Mouse (Mus musculus) limb, embryonic 13.5 days (tissue): ENCODE measurements around the gene Rita1. TPM values are rescaled to one million over a fixed set of nuclear protein-coding genes. Genes with fewer than 3 reads are reported as not detected.
A peak's percentile ranks its signal among the peaks of the same experiment; 100 is the strongest.

Experiments
- ATAC-seq: fragments of 200-750 bp; cut with Nextera tagmentation; 2 replicates; pipeline ENCODE4 v1.8.0; 2017; ENCODE audit warnings: low read depth, moderate number of reproducible peaks, moderate TSS enrichment; ENCODE audit not compliant: low FRiP score
- H3K27ac ChIP-seq: fragments of 300-500 bp; sonication (generic); 2 replicates; pipeline ENCODE4 v1.5.1; 2015; ENCODE audit warnings: inconsistent platforms, mild to moderate bottlenecking, moderate library complexity
- H3K27me3 ChIP-seq: fragments of 300-500 bp; sonication (generic); 2 replicates; pipeline ENCODE4 v1.6.1; 2015; ENCODE audit warnings: mild to moderate bottlenecking, inconsistent platforms
- H3K36me3 ChIP-seq: fragments of 300-500 bp; sonication (generic); 2 replicates; pipeline ENCODE4 v1.6.1; 2015; ENCODE audit warnings: inconsistent platforms, mild to moderate bottlenecking, moderate library complexity
- H3K4me1 ChIP-seq: fragments of 300-500 bp; sonication (generic); 2 replicates; pipeline ENCODE4 v1.6.1; 2015; ENCODE audit warnings: inconsistent platforms
- H3K4me2 ChIP-seq: fragments of 300-500 bp; sonication (generic); replicated peaks from 2 replicates; pipeline ENCODE4 v1.6.1; 2015; ENCODE audit warnings: inconsistent platforms, mild to moderate bottlenecking, moderate library complexity
- H3K4me3 ChIP-seq: fragments of 300-500 bp; sonication (generic); 2 replicates; pipeline ENCODE4 v1.5.1; 2015; ENCODE audit warnings: moderate library complexity, mild to moderate bottlenecking, inconsistent platforms
- H3K9ac ChIP-seq: fragments of 300-500 bp; sonication (generic); 2 replicates; pipeline ENCODE4 v1.6.1; 2015; ENCODE audit warnings: mild to moderate bottlenecking, inconsistent platforms
- H3K9me3 ChIP-seq: fragments of 300-500 bp; sonication (generic); 2 replicates; pipeline ENCODE4 v1.6.1; 2016; ENCODE audit warnings: inconsistent platforms
- whole genome bisulfite sequencing: fragments of 180-500 bp; shearing (Covaris S2); methylation state at CpG from one replicate; pipeline ENCODE4 v1.1.7; 2015; 5-methylcytosine and 5-hydroxymethylcytosine counted together
- polyA plus RNA-seq: library from polyadenylated mRNA; unstranded; fragments of >200 nt; fragmentation: Nextera tagmentation; extraction: Ambion mirVana; gene quantifications from 2 replicates; pipeline ENCODE4 v1.2.1, GENCODE M21; 2015

Rita1 gene
- polyA plus RNA-seq, 1 experiment from 2014 or later: 17.9 TPM

DNA sequence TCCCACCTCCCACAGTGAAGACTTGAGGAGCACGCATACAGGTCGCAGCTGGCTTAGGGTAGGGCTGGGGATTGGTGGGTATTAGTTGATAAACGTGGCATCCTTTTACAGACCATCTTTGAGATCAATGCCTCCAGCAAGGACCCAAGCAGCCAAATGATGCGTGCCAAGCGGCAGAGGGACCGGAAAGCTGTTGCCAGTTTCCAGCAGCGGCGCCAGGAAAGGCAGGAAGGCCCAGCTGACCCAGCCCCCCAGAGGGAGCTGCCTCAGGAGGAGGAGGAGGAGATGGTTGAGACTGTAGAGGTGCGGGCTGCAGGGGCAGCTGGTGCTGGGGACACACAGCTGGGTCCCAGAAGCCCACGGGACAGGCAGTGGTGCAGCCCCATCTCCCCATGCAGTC lies 12.0 kb upstream of the Rita1 start:
- Histone ChIP-seq H3K4me1 (peaks cover 14% of the 10 kb centered on the region), H3K27me3 (peaks cover 1% of the 10 kb centered on the region; the same call in 1 of the 2 replicates), H3K4me3 (no peak overlapping the region), H3K27ac (no peak overlapping the region), H3K9ac (no peak overlapping the region), H3K4me2 (no peak overlapping the region), H3K36me3 (peaks cover 95% of the 10 kb centered on the region), H3K9me3 (no peaks in the 10 kb centered on the region)
- no peak for ATAC-seq
- 95% methylated on average over 10 of the region's 10 CpGs for WGBS

DNA sequence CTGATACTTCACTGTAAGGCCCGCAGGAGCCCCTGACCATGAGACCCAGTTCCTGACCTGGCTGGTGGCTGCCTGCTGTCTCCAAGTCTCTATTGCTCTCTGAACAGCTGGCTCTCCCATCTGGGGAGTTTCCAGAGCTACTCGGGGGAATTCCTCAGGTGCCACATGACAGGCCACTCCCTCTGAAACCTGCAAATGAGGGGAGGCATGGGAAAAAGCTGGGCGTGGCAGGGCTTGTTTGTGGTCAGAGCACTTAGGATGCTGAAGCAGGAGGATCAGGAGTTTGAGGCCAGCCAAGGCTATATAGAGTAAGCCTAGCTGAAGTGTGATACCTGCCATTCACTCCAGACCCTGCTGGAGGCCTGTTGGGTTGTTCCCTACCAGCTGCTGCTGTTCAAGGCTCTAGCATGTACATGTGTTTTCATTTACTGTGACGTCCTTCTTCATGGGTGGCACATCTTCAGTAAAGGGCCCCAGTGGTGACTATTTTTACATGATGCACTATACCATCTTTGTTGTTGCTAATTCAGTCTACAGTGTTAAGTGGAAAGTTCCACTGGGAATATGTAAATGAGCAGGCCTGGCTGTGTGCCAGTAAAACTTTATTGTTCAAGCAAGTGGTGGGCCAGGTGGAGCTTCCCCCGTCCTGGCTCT lies 9.9 kb upstream of the Rita1 start:
- Histone ChIP-seq H3K4me3 (no peak overlapping the region), H3K27me3 (no peaks in the 10 kb centered on the region), H3K4me2 (no peak overlapping the region), H3K9me3 (no peaks in the 10 kb centered on the region), H3K4me1 (peaks cover 8% of the 10 kb centered on the region), H3K27ac (no peak overlapping the region), H3K36me3 (peaks cover 100% of the 10 kb centered on the region), H3K9ac (peak overlapping the region; percentile 45; the same call in 1 of the 2 replicates)
- WGBS: 47% methylated on average over 5 of the region's 5 CpGs
- ATAC-seq: no peak

DNA sequence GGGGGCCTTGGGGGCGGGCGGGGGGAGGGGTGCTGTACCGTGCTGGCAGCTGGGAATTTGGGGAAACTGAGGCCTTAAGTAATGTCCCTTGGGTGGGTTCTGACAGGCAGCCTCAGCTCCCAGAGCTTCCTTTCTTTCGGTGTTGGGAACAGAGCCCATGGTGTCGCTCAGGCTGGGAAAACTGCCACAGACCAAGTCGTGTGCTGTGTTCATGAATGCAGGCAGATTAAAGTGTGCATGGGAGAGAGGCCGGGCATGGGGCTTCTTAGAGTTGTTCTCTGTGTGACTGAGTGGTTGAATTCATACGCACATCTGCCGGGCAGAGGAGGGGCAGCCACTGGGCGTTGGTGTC lies 9.4 kb upstream of the Rita1 start:
- H3K4me3 ChIP-seq: no peak overlapping the region
- H3K27me3 ChIP-seq: no peaks in the 10 kb centered on the region
- H3K9me3 ChIP-seq: no peaks in the 10 kb centered on the region
- no peak for ATAC-seq
- peak overlapping the region; percentile 45; the same call in 1 of the 2 replicates for H3K9ac ChIP-seq
- H3K36me3 ChIP-seq: peaks cover 100% of the 10 kb centered on the region
- no peak overlapping the region for H3K4me2 ChIP-seq
- 87% methylated on average over 10 of the region's 10 CpGs for WGBS
- H3K27ac ChIP-seq: no peak overlapping the region
- H3K4me1 ChIP-seq: peaks cover 8% of the 10 kb centered on the region

DNA sequence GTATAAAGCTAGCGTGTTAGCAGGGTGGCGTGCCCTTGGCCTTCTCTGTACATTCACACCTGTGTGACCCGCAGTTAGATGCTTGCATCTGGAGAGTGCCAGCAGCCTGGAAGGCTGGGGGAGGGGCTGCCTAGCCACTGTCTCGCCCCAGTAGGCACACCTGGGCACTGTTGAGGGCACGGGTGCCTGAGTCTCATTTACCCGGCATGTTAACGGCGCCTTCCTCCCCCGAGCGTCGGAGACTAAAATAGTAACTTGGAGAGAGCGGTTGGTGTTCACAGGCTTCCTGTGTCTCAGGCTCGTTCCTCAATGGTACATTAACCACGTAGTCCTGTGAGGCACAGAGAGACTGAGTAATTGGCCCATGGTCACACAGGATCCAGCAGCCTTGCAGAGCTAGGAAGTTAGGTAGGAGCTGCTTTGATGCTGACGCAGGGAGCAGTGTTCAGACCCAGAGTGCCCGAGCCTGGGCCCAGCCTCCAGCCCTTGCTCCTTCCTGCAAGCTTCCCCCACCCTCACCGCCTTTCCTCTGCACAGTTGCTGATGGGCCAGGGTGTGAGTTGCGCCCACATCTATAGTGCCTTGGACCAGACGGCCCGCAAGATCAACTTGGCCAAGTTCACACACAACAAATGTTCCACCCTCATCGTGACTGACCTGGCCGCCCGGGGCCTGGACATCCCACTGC lies 8.8 kb upstream of the Rita1 start:
- no peak overlapping the region for H3K4me2 ChIP-seq
- H3K4me3 ChIP-seq: no peak overlapping the region
- H3K4me1 ChIP-seq: peaks cover 8% of the 10 kb centered on the region
- ATAC-seq: no peak
- 93% methylated on average over 23 of the region's 23 CpGs for WGBS
- peaks cover 100% of the 10 kb centered on the region for H3K36me3 ChIP-seq
- no peaks in the 10 kb centered on the region for H3K27me3 ChIP-seq
- no peak overlapping the region for H3K27ac ChIP-seq
- no peak overlapping the region for H3K9ac ChIP-seq
- H3K9me3 ChIP-seq: no peaks in the 10 kb centered on the region

DNA sequence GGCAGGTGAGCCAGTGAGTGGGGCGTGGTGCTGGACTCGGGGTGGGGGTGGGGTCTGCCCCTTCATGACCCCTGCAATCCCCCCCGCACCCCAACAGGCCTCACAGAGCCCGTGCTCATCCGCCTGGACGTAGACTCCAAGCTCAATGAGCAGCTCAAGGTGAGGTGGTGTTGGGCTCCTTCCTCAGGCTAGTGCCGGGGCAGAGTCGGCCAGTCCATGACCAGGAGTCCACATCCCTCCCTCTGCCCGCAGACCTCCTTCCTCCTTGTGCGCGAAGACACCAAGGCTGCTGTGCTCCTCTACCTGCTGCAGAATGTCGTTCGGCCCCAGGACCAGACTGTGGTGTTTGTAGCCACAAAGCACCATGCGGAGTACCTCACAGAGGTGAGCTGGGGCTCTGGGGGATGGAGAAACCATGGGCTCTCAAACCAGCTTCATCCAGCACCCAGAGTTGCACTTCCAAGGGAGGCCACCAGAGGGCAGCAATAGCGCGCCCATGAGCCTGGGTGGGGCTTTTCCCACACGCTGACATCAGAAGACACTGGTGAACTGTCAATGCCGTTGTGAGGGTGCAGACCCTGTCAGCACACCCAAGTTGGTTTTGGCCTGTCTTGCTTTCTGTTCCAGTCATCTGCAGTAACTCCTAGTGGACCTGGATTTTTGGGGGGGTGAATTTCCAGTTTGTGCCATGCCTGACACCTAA lies 8.1 kb upstream of the Rita1 start:
- Histone ChIP-seq H3K27ac (no peak overlapping the region), H3K9me3 (peaks cover 5% of the 10 kb centered on the region), H3K4me1 (peaks cover 8% of the 10 kb centered on the region), H3K9ac (no peak overlapping the region), H3K4me2 (no peak overlapping the region), H3K36me3 (peaks cover 100% of the 10 kb centered on the region), H3K27me3 (no peaks in the 10 kb centered on the region), H3K4me3 (no peak overlapping the region)
- 74% methylated on average over 18 of the region's 18 CpGs for WGBS
- ATAC-seq: no peak

DNA sequence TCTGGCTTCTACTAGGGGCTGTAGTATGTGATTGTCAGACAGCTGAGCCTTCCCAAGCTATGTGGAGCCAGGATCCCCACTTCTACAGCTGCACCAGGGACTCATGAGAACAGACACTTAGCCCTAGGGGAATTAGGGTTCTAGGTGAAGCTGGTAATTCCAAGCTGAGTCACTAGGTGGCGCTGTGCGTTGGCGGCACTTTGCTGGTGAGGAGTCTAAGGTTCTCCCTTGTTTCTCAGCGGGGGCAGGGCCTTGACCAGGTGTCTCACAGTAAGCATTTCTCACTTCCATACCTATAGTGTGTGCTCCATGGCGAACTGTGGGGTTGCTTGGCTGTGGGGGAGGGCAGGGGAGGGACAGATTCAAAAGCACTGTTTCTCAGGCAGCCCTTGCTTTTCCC lies 6.8 kb upstream of the Rita1 start:
- H3K36me3 ChIP-seq: peaks cover 91% of the 10 kb centered on the region

DNA sequence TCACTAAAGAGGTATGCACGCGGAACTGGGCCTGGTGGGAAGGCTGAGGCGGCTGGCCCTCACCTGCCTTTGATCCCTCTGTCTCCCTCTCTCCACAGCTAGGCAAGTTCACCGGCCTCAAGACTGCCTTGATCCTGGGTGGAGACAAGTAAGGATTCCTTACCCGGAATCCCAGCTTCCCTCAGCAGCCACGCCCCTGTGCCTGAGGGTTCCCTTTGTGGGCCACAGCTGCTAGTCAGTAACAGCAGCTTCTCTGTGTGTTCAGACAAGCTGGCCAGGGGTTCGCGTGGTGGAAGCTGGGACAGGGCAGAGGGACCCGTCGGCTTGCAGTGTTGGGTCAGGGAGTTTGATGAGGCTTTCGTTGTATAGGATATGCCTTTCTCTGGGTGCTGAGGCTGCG lies 6.4 kb upstream of the Rita1 start:
- peaks cover 16% of the 10 kb centered on the region for H3K4me1 ChIP-seq
- no peak for ATAC-seq
- no peak overlapping the region for H3K4me3 ChIP-seq
- H3K27me3 ChIP-seq: no peaks in the 10 kb centered on the region
- no peak overlapping the region for H3K27ac ChIP-seq
- H3K9ac ChIP-seq: no peak overlapping the region
- H3K36me3 ChIP-seq: peaks cover 87% of the 10 kb centered on the region
- 87% methylated on average over 12 of the region's 12 CpGs for WGBS
- no peak overlapping the region for H3K4me2 ChIP-seq
- peaks cover 5% of the 10 kb centered on the region for H3K9me3 ChIP-seq

More for the DNA sequence above, 6.8 kb upstream of the Rita1 start:
- Histone ChIP-seq H3K27me3 (no peaks in the 10 kb centered on the region), H3K27ac (no peak overlapping the region), H3K9me3 (peaks cover 5% of the 10 kb centered on the region), H3K4me1 (peaks cover 12% of the 10 kb centered on the region), H3K4me3 (no peak overlapping the region), H3K9ac (no peak overlapping the region), H3K4me2 (no peak overlapping the region)
- 14% methylated on average over 5 of the region's 5 CpGs for WGBS
- ATAC-seq: no peak

DNA sequence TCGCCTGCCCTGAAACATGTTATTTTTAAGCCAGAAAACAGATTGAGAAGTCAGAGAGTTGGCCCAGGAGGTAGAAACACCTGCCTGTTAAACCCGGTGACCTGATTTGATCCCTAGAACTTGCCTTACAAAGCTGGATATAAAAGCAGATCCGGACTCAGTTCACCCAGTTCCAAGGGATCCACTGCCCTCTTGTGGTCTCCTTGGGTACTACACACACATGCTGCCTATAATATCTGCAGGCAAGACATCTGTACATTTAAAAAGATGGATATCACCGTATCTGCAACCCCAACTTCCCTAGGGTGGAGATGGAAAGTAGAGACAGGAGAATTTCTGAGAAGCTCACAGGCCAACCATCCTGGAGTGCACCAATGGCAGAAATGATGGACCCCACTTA lies 3.5 kb upstream of the Rita1 start:
- H3K4me3 ChIP-seq: no peak overlapping the region
- 91% methylated on average over 4 of the region's 4 CpGs for WGBS
- H3K27ac ChIP-seq: no peak overlapping the region
- no peaks in the 10 kb centered on the region for H3K27me3 ChIP-seq
- no peak overlapping the region for H3K9ac ChIP-seq
- H3K36me3 ChIP-seq: peaks cover 58% of the 10 kb centered on the region
- H3K4me2 ChIP-seq: no peak overlapping the region
- H3K4me1 ChIP-seq: peaks cover 21% of the 10 kb centered on the region
- no peak for ATAC-seq
- peaks cover 5% of the 10 kb centered on the region for H3K9me3 ChIP-seq

DNA sequence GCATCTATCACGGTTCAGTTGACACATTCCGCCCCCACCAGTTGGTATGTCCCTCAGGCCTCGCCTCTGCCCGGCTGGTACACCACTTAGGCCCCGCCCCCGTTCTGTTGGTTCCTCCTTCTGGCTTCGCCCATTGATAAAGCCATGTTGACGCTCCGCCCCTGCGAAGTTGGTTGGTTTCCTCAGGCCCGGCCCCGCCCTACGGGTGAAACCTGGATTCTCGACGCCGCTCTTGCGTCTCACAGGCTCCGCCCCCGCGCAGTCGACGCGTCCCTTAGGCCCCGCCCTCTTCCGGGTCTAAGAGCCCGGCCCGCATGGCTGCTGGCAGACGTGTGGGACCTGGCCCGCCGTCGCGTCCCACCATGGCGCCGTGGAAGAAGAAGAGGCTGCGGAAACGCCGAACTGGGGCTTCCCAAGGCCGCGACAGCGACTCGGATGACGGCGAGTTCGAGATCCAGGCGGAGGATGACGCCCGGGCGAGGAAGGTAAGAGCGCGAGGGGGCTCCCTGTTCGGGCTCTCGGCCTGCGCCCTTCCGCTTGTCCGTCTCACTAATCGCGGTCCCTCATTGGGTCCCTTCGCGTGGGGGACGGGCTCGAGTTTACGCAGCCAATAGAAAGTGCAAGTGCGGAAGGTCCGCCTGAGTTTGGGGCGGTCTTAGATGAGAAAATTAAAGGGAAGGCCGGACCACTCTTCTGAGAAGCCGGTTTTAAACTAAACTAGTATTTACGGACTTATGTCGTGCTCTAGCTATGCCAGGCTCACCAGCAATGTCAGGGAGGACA lies 624 bp upstream of the Rita1 start:
- under 1% methylated on average over 69 of the region's 69 CpGs for WGBS

DNA sequence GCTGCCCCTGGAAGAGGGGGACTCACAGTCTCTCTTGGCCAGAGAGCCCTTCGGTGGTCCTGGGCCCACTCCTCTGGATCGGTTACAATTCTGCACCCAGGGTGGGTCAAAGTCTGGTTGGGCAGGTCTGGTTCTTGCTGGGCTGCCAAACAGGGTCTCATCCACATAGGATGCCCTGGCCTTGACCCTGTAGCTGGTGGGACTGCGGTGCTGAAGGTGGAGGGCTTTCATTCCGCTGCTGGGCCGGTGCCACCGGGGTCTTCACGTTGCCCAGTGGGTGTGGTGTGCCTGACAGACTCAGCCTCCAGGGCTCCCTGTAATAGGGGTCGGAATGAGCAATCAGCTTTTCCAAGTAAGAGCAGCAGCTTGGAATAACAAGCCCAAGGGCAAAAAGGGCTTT lies 973 bp downstream of the Rita1 start:
- H3K27me3 ChIP-seq: no peaks in the 10 kb centered on the region
- H3K4me2 ChIP-seq: peak overlapping the region; percentile 88
- no peak for ATAC-seq
- peaks cover 34% of the 10 kb centered on the region for H3K36me3 ChIP-seq
- H3K9ac ChIP-seq: peak overlapping the region; percentile 68
- WGBS: 46% methylated on average over 8 of the region's 8 CpGs
- H3K9me3 ChIP-seq: peaks cover 5% of the 10 kb centered on the region
- H3K27ac ChIP-seq: no peak overlapping the region
- H3K4me1 ChIP-seq: peaks cover 22% of the 10 kb centered on the region
- peak overlapping the region; percentile 64 for H3K4me3 ChIP-seq

More for the DNA sequence above, 624 bp upstream of the Rita1 start:
- Histone ChIP-seq H3K4me1 (peaks cover 22% of the 10 kb centered on the region), H3K9me3 (peaks cover 5% of the 10 kb centered on the region), H3K4me3 (peak overlapping the region; percentile 64), H3K9ac (peak overlapping the region; percentile 76), H3K4me2 (peak overlapping the region; percentile 88), H3K27me3 (no peaks in the 10 kb centered on the region), H3K36me3 (peaks cover 44% of the 10 kb centered on the region), H3K27ac (peak overlapping the region; percentile 72)
- peak; percentile 93 for ATAC-seq

DNA sequence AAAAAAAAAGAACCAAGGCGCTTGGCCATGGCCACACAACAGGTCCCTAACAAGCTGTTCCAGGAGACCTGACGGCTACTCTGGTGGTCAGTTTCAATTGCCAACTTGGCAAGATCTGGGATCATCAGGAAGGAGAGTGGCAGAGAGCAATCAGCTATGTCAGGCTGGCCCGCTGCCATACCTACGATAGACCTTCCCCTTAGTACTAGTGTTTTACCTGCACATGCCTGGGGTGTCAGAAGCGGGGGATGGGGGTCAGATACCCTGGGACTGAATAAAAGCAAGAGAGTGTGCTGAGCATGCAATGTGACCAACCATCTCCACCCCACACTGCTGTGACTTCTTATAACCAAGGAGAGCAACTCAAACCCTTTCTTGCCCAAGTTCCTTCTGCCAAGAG lies 1.5 kb downstream of the Rita1 start:
- Histone ChIP-seq H3K9ac (peak overlapping the region; percentile 68), H3K9me3 (peaks cover 3% of the 10 kb centered on the region), H3K4me2 (peak overlapping the region; percentile 88), H3K4me3 (peak overlapping the region; percentile 64; the same call in 1 of the 2 replicates), H3K36me3 (peaks cover 31% of the 10 kb centered on the region), H3K27ac (no peak overlapping the region), H3K27me3 (no peaks in the 10 kb centered on the region), H3K4me1 (peaks cover 22% of the 10 kb centered on the region)
- no peak for ATAC-seq
- WGBS: 91% methylated on average over 5 of the region's 5 CpGs
